Mouse (Mus musculus) adrenal gland, adult 2 months (tissue): Measurements from ENCODE around the gene Olfr1106. TPM values are rescaled to one million over a fixed set of nuclear protein-coding genes. Genes with fewer than 3 reads are reported as not detected.

ENCODE experiments used
- DNase-seq: peaks from one replicate; pipeline ENCODE4 v3.0.0; 2021
- long read RNA-seq: library from polyadenylated mRNA; stranded (forward); transcript quantifications from one replicate; pipeline ENCODE4 v2.0.0, GENCODE M21; 2021
- polyA plus RNA-seq: library from polyadenylated mRNA; depleted of rRNA; stranded (reverse); fragments of >200 nt; gene quantifications from 2 replicates; pipeline ENCODE4 v1.2.3, GENCODE M21; 2012; rRNA removed
- total RNA-seq, 2 experiments: library from RNA; stranded (reverse); gene quantifications; 2 replicates each; pipeline ENCODE4 v1.2.3; 2021

Olfr1106 gene
- total RNA-seq (not detected), polyA plus RNA-seq (not detected in 2 replicates)
- long read RNA-seq = 0 reads

DNA sequence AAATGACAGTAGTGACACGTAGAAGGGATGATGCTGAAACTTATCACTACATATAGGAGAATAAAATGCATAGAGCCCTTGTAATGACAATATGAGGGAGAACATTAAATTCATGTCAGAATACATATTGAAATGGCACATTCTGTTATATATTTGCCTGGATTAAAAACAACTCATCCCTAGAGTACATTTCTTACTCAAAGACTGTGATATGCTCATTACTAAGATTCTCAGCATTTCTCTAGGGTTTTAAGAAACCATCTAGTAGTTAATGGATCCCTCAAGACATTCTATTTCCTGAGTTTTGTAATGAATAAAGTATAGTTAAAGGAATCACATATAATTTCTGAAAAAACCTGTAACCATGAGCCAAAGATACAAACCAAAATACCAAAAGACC is at the start of gene Olfr1106:
Olfr1106 (minus strand) TSS at position 101 of the 400 bp plus-strand sequence.
- no peak for DNase-seq

DNA sequence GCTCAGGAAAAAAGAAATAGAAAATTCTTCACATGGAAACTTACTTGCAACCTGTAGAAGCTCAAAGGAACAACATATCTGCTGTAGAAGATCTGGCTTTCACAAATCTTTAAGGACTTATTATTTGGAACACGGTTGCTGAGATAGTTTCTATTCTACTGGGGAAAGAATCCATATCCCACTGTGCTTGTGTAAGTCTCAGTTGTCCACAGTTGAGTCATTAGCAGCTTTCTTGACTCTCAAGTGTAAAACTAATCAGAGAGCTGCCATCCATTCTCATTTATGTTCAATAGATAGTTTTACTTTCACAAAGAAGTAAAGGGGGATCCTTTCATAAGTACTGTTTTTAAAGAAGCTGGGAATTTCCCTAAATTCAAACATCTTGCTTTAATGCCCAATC is 43.8 kb upstream of the Olfr1106 start, which contains the start of gene Olfr1109:
Olfr1109 (minus strand) TSS at position 101 of the 400 bp plus-strand sequence.
- DNase-seq = no peak

DNA sequence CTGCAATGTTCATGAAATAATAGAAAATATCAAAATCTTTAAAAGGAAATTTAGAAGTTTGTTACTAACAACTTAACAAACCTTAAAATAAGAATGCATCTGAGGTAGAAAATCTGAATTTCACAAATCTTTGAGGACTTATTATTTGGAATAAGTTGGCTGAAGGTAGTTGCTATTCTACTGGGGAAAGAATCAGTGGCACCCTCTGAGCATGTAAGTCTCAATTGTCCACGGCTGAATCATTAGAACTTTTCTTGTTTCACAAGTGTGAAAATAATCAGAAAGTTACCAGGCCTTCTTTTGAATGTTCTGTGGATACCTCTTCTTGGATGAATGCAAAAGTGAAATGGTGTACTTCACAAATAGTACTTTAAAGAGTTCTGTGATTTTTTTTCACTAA is 23.6 kb upstream of the Olfr1106 start, which contains the start of gene Olfr1107:
Olfr1107 (minus strand) TSS at position 101 of the 400 bp plus-strand sequence.
- DNase-seq = no peak

- no peak for DNase-seq
Observed at GRCm38 (mm10) chr2:87036431-87036830, 15.6 kb downstream of the Olfr1106 start, which contains the start of gene Olfr1105. Gene Olfr1105, minus strand, starts transcription at chr2:87036531.

DNA sequence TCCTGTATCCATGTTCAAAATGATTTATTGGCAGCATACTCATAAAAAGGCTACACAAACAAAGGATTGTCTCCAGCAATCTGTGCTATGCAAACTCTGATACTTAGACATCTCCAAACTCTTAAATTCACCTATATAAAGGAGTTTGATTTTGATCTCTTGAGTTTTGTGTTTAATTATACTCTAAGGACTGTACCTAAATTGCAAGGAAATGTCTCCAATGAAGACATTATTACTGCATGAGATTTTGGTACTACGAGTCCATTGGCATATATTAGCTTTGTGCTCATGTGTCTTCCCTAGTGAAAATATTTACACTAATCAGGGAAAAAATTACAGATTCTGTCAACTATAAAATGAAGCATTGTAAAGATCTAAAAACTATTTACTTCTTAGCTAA is 25.1 kb downstream of the Olfr1106 start, which contains the start of gene Olfr1104:
Olfr1104 (minus strand) TSS at position 101 of the 400 bp plus-strand sequence.
- DNase-seq = no peak

- no peak for DNase-seq
Observed at GRCm38 (mm10) chr2:86998098-86998497, 54.0 kb downstream of the Olfr1106 start, which contains the start of gene Olfr1102. Gene Olfr1102, plus strand, starts transcription at chr2:86998398.

Other genes starting within 250 kb of the Olfr1106 start
- gene Olfr141, start 242.3 kb downstream of the Olfr1106 start, total RNA-seq = not detected
- not detected in 2 replicates for gene Olfr141, start 242.3 kb downstream of the Olfr1106 start, polyA plus RNA-seq
- not detected for gene Olfr1094, start 227.6 kb downstream of the Olfr1106 start, total RNA-seq
- not detected in 2 replicates for gene Olfr1094, start 227.6 kb downstream of the Olfr1106 start, polyA plus RNA-seq
- gene Olfr1095, start 200.6 kb downstream of the Olfr1106 start, total RNA-seq = not detected
- gene Olfr1095, start 200.6 kb downstream of the Olfr1106 start, polyA plus RNA-seq = not detected in 2 replicates
- not detected for gene Gm13723, start 177.5 kb downstream of the Olfr1106 start, total RNA-seq
- gene Gm13723, start 177.5 kb downstream of the Olfr1106 start, polyA plus RNA-seq = not detected in 2 replicates
- not detected for gene Olfr1097, start 160.1 kb downstream of the Olfr1106 start, total RNA-seq
- gene Olfr1097, start 160.1 kb downstream of the Olfr1106 start, polyA plus RNA-seq = not detected in 2 replicates
- not detected for gene Olfr1098, start 127.7 kb downstream of the Olfr1106 start, total RNA-seq
- not detected in 2 replicates for gene Olfr1098, start 127.7 kb downstream of the Olfr1106 start, polyA plus RNA-seq
- not detected for gene Olfr1099, start 91.6 kb downstream of the Olfr1106 start, total RNA-seq
- not detected in 2 replicates for gene Olfr1099, start 91.6 kb downstream of the Olfr1106 start, polyA plus RNA-seq
- gene Olfr1100, start 72.3 kb downstream of the Olfr1106 start, total RNA-seq = not detected
- gene Olfr1100, start 72.3 kb downstream of the Olfr1106 start, polyA plus RNA-seq = not detected in 2 replicates
- gene Olfr1101, start 61.1 kb downstream of the Olfr1106 start, total RNA-seq = not detected
- gene Olfr1101, start 61.1 kb downstream of the Olfr1106 start, polyA plus RNA-seq = not detected in 2 replicates
- not detected for gene Olfr1102, start 53.9 kb downstream of the Olfr1106 start, total RNA-seq
- gene Olfr1102, start 53.9 kb downstream of the Olfr1106 start, polyA plus RNA-seq = not detected in 2 replicates
- not detected for gene Olfr1104, start 25.2 kb downstream of the Olfr1106 start, total RNA-seq
- not detected in 2 replicates for gene Olfr1104, start 25.2 kb downstream of the Olfr1106 start, polyA plus RNA-seq
- gene Olfr1105, start 15.7 kb downstream of the Olfr1106 start, total RNA-seq = not detected
- not detected in 2 replicates for gene Olfr1105, start 15.7 kb downstream of the Olfr1106 start, polyA plus RNA-seq
- not detected for gene Olfr1107, start 23.5 kb upstream of the Olfr1106 start, total RNA-seq
- not detected in 2 replicates for gene Olfr1107, start 23.5 kb upstream of the Olfr1106 start, polyA plus RNA-seq
- gene Olfr1109, start 43.7 kb upstream of the Olfr1106 start, total RNA-seq = not detected
- not detected in 2 replicates for gene Olfr1109, start 43.7 kb upstream of the Olfr1106 start, polyA plus RNA-seq
- gene Olfr259, start 62.3 kb upstream of the Olfr1106 start, total RNA-seq = not detected
- not detected in 2 replicates for gene Olfr259, start 62.3 kb upstream of the Olfr1106 start, polyA plus RNA-seq
- not detected for gene Olfr1110, start 88.0 kb upstream of the Olfr1106 start, total RNA-seq
- not detected in 2 replicates for gene Olfr1110, start 88.0 kb upstream of the Olfr1106 start, polyA plus RNA-seq
- not detected for gene Olfr1111, start 100.4 kb upstream of the Olfr1106 start, total RNA-seq
- not detected in 2 replicates for gene Olfr1111, start 100.4 kb upstream of the Olfr1106 start, polyA plus RNA-seq
- not detected for gene Olfr1112, start 135.5 kb upstream of the Olfr1106 start, total RNA-seq
- not detected in 2 replicates for gene Olfr1112, start 135.5 kb upstream of the Olfr1106 start, polyA plus RNA-seq
- not detected for gene Olfr1113, start 156.7 kb upstream of the Olfr1106 start, total RNA-seq
- not detected in 2 replicates for gene Olfr1113, start 156.7 kb upstream of the Olfr1106 start, polyA plus RNA-seq
- not detected for gene Olfr1115, start 195.7 kb upstream of the Olfr1106 start, total RNA-seq
- not detected in 2 replicates for gene Olfr1115, start 195.7 kb upstream of the Olfr1106 start, polyA plus RNA-seq
- gene Olfr1116, start 215.3 kb upstream of the Olfr1106 start, total RNA-seq = not detected
- gene Olfr1116, start 215.3 kb upstream of the Olfr1106 start, polyA plus RNA-seq = not detected in 2 replicates